Mouse (Mus musculus) urinary bladder, postnatal 10 days (tissue): Measurements from ENCODE around the gene Eef1b2.

ENCODE experiments used
- DNase-seq: peaks from one replicate; pipeline ENCODE4 v3.0.0; 2022; ENCODE audit warnings: low spot score

Gene Eef1b2

DNA sequence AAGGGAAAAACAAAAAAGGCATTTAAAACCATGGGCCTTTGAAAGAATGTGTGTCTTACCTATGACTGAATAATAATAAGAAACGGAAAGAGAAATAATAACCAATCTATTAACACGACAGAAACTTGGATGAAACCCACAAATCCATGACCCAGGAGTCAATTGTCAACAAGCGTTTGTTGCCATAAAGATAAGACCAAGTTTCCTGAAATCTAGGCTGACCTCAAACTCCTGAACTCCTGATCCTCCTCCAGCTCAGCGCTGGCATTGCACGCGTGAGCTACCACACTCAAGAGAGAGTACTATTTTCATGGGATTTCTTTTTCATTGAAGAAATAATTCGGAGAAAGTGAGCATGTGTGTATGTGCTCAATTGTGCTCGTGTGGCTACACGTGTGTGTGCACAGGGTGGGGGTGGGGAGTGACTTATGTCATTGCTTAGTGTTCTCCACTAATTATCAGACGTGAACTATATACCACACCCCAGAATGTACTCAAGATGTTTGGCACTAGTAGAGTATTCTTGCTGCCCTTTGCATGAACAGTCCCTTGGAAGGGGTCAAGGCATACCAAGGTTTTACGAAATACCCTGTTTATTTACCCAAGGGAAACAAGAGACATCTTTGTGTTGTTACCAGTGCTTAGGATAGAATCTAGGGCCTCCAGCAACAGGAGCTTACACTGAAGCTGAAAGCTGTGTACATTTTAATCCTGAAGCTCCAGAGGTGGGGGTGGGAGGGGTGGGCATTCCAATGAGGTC is 15.9 kb downstream of the Eef1b2 start:
- no peak for DNase-seq

DNA sequence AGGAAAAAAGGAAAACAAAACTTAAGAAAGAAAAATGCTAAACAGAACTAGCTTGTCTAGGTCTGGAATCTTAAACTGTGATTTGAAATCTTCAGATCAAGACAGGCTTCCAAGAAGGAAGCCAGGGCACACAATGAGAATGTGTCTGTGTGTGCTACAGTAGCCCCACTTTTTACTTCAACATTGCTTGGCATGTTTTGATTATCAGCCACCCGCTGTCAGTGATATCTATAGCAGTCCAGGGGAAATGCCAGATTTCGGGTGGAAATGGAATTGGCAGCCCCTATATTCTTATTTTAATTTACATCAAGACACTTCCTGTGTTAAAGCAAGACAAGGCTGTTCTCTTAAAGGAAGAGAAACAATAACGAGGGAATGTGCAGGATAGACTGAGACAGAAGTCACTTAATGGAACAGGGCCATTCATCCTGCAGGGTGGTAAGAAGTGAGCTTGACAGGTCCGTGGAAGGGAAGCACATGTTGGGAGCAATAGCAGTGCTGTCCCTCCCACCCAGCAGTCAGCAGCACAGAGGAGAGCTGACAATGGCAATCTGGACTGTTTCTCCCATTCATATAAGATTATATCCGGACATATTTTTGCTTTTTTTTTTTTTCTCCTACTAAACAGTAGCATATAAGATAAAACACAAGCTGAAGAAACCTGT is 19.4 kb downstream of the Eef1b2 start:
- no peak for DNase-seq

DNA sequence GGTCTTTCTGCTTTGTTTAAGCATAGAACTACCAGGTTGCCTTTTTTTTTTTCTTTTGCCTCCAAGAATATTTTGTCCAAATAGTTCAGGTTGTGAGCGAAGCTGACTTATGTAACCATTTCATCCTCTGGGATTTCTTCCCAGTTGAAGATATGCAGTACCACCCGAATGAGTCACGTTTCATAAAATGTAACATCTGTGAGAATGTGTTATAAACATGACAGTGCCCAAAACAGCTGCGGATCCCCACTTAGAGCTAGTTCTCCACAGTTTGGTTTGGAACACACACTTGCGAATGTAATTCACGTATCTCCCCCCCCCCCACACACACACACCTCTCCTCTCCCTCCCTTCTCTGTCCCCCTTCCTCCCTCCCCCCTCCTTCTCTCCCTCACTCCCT is 22.8 kb downstream of the Eef1b2 start:
- DNase-seq = no peak

DNA sequence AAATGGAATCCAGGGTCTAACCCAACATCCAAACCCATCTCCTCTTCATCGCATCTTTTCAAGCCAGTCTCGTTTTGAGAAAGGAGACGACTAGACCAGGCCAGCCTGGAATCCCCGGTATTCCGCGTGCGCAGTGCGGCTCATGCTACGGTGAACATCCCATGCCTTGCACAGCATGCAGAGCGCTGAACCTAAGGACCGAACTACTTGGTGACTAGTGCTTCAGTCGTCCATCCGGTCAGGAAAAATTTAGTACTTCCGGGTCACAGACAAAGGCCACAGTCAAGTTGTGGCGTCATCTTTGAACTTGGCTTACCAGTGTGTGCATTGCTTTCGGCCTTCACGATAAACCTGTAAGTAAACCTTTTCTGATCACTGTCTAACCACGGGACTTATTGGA is 23.7 kb downstream of the Eef1b2 start:
- no peak for DNase-seq

DNA sequence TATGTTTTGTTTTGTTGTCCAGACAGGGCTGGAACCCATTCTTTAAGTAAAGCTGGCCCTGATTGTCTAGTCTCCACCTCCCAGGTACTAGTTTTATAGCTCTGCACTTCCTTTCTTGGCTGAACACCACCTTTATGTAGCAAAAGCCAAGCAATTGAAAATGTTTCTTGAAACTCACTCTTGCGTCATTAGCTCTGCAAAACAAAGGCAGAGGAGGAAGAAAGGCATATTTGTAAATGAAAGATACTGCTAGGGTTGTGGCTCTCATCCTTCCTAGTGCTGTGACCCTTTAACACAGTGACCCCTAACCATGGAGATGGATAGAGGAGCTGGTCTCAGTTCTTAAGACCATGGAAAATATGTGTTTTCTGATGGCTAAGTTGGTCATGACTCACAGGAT is 25.0 kb downstream of the Eef1b2 start:
- no peak for DNase-seq

DNA sequence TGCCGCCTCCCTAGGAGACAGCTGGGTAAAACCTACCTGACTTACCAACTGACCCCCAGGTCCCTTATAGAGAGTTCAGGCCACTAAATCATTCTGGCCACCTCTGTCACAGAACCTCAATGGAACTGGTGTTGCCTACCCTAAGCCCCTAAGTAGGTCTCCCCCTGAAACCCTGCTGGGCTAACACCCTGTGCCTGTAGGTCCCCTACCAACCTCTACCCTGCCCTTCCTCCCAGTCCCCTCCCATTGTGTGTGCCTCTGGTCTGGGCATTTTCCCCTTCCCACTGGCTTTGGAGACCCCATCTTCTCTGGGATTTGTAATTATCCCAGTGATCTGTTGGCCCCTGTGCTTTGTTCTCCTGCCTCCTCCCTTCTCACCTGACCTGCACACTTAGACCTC is 26.8 kb downstream of the Eef1b2 start:
- DNase-seq = no peak

DNA sequence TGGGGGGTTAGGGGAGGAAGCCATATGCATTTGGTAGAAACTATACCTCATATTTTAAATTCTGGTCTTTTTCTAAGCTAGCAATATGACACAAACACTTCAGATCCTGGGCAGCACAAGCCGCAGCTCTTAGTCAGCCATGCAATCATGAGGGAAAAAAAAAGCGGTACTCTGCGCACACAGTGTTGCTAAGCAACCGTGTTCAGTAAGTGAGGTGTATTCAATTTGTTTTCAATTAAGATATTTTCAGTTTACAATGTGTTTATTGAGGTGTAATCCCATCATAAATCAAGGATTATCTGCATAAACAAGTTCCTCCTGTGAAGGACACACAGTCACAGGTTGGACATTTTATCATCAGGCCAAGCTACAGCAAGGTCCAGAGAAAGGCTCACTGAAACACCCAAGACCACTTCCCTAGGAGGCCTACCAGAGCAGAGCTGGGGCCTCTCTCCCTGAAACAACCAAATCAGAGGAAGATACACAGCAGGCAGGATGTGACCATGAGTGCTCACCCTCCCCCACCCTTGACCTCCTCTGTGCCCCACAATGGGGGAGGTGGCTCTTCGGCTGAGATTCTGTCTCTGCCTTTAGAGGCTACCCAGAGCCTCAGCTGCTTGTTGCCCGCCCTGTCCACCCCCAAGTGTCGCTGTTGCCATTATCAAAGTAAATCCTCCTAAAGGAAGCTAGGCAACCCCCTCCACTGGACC is 27.5 kb downstream of the Eef1b2 start:
- DNase-seq = no peak

DNA sequence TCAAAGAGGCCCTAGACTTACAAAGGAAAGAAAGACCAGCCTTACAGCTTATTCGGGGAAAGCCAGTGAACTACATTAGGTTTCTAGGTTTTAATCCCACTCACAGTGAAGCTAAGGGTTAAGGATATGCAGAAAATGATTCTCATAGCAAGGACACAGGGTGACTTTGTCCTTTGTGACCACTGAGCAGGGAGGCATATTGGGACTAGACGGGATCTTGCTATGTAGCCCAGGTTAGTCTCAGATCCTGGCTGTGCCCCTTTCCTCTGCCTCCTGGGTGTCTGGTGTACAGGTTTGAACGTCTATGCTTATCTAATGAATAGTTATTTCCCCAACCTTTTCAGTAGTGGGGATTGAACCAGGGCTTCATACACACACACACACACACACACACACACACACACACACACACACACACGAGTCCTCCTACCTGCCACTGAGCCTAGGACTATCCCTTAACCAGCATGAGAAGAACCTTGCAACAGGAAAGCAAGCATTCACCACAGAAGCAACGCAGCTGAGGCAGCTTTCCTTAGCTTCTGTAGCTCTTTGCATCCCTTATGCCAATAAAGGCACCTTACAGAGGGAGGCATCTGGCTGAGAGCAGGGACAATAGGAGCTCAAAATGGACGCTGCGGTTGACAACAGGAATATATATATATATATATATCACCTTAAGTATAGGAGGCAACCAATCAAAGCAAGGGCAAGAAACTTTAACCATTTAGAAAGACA is 28.2 kb downstream of the Eef1b2 start:
- no peak for DNase-seq

DNA sequence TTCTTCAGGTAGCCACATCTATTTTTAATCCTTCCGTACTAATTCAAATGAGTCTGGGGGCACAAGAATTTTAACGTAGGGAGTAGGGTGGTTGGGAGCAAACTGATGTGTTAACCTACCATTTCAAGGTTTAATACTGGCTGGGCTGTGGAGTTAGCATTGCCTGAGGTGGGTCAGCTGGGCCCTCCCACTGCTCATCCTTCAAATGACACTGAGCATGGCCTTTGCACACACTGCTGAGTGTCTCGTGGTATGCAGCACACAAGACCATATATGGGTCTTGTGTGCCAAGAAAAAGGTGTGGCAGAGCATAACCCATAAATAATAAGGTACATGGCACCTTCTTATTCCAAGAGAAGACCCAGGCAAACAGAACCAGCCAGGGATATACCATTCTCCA is 31.0 kb downstream of the Eef1b2 start:
- no peak for DNase-seq

DNA sequence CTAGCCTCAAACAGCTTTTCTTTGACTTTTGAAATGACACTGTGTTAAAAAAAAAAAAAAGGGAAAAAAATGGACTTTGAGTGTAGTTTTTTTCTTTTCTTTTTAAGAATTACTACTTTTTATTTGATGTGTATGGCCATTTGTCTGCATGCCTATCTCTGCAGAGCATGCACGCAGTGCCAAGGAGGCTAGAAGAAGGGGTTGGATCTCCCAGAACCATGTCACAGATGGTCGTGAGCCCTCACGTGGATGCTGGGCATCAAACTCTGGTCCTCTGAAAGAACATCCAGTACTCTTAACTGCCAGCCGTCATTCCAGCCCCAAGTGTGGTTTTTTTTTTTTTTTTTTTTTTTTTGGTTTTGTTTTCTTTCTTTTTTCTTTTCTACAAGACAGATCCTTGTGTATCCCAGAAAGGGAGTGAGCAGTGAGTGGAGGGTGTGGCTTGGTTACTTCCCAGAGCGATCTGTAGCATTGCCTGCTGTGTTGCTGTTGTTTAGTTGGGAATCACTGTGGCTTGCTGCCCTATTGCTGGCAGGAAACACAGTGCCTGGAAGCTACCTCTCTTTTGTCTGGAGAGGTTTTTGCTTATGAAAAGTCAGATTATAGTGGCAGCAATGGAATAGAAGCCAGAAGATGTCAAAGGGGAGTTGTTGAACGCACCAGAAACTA is 33.4 kb downstream of the Eef1b2 start:
- no peak for DNase-seq

DNA sequence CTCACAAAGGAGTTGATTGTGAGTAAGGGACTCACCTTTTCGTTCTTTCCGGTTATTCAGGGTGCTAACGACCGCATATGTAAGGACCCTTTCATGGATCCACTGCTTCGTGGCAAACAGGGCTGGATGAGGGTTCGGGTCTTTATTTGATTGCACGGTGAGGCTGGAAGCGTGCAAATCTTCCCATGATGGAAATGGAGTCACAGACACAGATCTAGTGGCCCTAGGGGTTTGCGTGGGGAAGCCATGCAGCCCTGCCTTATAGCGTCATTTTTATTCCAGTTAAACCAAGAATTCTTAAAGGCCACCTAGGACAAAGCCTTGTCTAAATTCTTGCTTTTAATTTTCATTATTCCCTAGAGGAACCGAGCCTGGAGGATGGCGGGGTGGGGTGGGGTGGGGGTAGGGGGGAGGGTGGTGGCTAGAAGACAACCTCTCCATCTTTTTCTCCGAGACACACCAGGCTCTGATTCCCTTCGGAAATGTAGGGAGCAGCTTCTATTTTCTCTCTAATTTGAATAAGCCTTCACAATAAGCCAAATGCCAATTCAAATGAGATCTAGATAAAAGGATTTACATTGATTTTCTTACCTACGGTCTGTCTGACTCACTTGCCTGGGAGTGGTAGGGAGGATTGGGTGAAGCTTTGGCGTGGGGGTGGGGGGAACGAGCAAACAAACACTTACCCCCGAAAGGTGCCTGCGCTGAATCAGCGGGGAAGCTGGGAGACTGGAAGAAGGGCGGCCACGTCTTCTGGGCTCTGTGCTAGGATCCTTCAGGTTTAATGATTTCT is 37.0 kb downstream of the Eef1b2 start:
- no peak for DNase-seq

DNA sequence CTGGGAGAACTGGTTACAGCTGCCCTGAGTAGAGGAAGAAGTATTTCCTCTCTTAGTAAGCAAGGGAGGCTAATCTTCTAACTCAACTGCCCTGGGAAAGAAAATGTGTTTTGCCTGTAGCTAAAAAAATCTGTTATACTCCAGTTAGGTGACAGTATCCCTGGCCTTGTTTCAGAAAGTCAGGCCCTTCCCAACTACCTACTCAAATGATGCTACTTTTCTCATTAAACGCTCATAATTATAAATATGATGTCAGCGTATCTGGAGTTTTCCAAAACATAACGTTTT is 37.6 kb downstream of the Eef1b2 start, which contains the start of gene Gpr1:
Gpr1 (minus strand) TSS at position 273 of the 288 bp plus-strand sequence.
- DNase-seq = no peak

DNA sequence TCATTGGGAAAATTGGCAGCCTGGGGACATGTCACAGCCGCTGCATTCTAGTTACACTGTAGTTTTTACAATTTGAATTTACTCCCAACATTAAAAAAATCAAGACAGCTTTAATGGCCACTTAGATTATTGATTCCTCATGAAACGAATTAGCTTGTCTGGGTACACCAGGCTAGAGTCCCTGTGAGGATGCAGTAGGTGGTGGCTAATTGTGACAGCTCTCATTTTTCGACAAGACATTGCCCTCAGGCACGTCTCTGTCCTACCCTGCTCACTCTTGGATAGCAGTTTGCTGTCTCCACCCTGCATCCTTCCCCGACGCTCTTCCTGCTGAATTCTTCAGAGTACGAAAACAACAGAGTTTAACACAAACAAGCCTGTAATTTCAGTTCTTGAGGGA is 38.0 kb downstream of the Eef1b2 start:
- DNase-seq = no peak

DNA sequence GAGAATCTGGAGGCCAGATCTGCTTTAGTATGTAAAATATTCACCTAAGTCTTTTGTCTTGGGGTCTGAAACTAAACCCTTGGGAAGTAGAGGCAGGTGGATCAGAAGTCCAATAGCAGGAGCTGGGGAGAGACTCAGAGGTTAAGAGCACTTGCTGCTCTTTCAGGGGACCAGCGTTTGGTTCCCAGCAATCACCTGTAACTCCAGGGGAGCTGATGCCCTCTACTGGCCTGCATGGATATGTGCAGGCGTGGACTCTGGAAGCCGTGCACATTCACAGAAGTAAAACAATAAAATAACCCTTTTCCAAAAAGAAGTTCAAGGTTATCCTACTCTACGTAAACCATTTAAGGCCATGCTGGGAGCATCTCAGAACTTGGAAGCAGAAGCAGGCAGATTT is 42.7 kb downstream of the Eef1b2 start:
- no peak for DNase-seq

DNA sequence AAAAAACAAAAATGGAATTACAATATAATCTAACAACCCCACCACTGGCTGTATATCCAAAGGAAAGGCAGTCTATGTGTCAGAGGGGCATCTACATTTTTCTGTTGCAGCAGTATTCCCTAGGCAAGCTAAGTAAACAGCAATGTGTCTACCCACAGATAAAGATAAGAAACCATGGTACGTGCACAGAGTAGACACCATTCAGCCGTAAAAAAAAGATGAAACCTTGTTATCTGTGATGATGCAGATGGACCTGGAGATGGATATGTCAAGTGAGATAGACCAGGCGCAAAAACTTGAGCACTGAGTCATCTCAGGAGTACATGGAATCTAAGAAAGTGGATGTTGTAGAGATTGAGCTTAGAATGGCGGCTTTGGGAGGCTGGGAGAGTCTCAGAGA is 48.4 kb downstream of the Eef1b2 start:
- DNase-seq = no peak

DNA sequence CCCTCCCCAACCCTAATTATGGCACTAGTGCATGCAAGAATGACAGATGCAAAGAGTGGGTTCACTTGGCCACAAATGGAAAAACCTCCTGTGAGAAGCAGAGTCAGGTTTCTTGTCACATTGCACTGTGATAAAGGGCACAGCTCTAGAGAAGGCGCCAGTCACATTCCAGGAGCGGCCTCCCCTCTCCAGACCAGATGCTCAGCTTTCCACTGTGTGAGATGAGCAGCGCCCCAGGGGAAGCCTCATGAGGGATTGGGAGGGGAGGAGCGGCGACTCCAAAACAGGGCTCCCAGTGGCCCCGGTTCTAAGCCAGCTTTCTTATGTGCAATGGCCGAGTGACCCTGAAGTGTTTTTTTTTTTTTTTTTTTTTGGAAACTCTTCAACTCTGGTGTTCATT is 49.3 kb downstream of the Eef1b2 start:
- no peak for DNase-seq

DNA sequence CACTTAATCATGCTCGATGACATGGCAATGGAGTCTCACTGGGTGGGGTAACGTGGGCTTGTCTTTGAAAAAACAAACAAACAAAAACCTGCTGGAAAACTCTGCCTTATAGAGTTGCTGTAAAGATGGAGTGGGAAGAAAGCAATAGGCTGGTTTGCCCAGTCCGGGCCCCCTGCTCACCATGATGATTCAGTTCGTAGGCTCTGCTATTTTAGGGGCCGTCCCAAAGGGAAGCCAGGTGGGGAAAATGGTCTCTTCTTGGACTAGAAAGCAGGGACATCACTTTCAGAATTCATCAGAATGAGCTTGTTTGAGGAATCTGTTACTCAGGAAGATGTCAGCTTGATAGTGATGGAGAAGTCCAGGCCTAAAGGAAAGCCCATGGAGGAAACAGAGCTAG is 50.6 kb downstream of the Eef1b2 start:
- DNase-seq = no peak
